Mouse (Mus musculus) midbrain, embryonic 13.5 days (tissue): ENCODE measurements around the gene Cfap97d2. TPM values are rescaled to one million over a fixed set of nuclear protein-coding genes. Genes with fewer than 3 reads are reported as not detected.

Experiments used
- ATAC-seq: fragments of 200-750 bp; cut with Nextera tagmentation; 2 replicates; pipeline ENCODE4 v1.8.0; 2017; ENCODE audit warnings: mild to moderate bottlenecking, moderate TSS enrichment, moderate library complexity
- H3K27ac ChIP-seq: fragments of 300-500 bp; sonication (generic); 2 replicates; pipeline ENCODE4 v1.5.1; 2015; ENCODE audit warnings: inconsistent platforms, mild to moderate bottlenecking, moderate library complexity
- H3K27me3 ChIP-seq: fragments of 300-500 bp; sonication (generic); 2 replicates; pipeline ENCODE4 v1.6.1; 2015; ENCODE audit warnings: mild to moderate bottlenecking, inconsistent platforms
- H3K36me3 ChIP-seq: fragments of 300-500 bp; sonication (generic); 2 replicates; pipeline ENCODE4 v1.6.1; 2015; ENCODE audit warnings: mild to moderate bottlenecking, inconsistent platforms
- H3K4me1 ChIP-seq: fragments of 300-500 bp; sonication (generic); replicated peaks from 2 replicates; pipeline ENCODE4 v1.6.1; 2015; ENCODE audit warnings: inconsistent platforms
- H3K4me2 ChIP-seq: fragments of 300-500 bp; sonication (generic); replicated peaks from 2 replicates; pipeline ENCODE4 v1.6.1; 2015; ENCODE audit warnings: moderate library complexity, mild to moderate bottlenecking, inconsistent platforms
- H3K4me3 ChIP-seq: fragments of 300-500 bp; sonication (generic); replicated peaks from 2 replicates; pipeline ENCODE4 v1.5.1; 2015; ENCODE audit warnings: mild to moderate bottlenecking, inconsistent platforms
- H3K9ac ChIP-seq: fragments of 300-500 bp; sonication (generic); replicated peaks from 2 replicates; pipeline ENCODE4 v1.6.1; 2015; ENCODE audit warnings: mild to moderate bottlenecking, inconsistent platforms
- H3K9me3 ChIP-seq: fragments of 300-500 bp; sonication (generic); 2 replicates; pipeline ENCODE4 v1.6.1; 2016; ENCODE audit warnings: mild to moderate bottlenecking, inconsistent platforms
- WGBS: fragments of 180-500 bp; shearing (Covaris S2); methylation state at CpG from one replicate; pipeline ENCODE4 v1.1.7; 2015; 5-methylcytosine and 5-hydroxymethylcytosine counted together
- polyA plus RNA-seq: library from polyadenylated mRNA; unstranded; fragments of >200 nt; fragmentation: Nextera tagmentation; extraction: Ambion mirVana; gene quantifications from 2 replicates; pipeline ENCODE4 v1.2.1, GENCODE M21; 2015

Gene Cfap97d2
- polyA plus RNA-seq: 2.2 and 3.1 TPM in 2 replicates

DNA sequence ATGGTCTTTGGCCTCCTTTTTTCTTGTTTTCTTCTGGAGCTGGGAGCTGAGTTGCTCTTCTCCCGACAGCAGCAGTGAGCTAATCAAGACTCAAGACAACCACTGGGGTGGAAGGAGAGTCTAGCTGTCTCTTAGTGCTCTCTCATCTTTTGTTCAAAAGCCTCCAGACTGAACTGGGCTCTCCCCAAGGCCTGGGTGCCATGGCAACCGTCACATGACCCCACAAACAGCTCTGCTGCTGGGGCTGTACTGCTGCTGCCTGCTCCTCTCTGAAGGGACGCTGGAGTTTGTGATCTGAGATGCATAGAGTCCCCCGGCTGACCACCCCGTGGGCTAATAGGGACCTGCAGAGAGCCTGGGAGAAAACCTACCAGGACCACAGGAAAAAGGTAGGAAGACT, at the start of gene Cfap97d2:
Gene Cfap97d2 (plus strand): TSS at position 222 of the 400 bp plus-strand sequence.
- H3K9ac ChIP-seq: peak within 1 kb of the TSS; percentile 40

DNA sequence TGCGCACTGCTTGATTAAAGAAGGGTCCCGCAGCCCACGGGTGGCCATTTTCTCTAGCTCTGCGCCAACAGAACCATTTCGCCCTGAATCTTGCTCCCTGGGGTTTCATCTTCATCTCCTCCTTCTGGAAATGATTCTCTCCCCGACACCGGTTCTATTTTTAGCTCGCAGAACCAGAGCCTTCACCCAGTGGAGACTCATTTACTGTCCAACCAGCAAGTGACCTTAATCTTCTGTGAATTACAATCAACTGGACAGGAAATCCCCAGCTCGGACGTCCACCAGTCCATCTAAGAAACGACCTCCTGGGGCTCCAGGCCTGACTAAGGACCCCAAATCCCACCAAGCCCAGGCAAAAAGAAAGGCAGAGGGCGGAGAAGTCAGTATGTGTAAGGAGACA, 48.2 kb upstream of the Cfap97d2 start:
- ATAC-seq: no peak
- 78% methylated on average over 12 of the region's 12 CpGs for WGBS

More for the DNA sequence above, at the start of gene Cfap97d2:
- Histone ChIP-seq H3K4me2 (peak within 1 kb of the TSS; percentile 49), H3K4me3 (peak within 1 kb of the TSS; percentile 24), H3K27ac (peak within 1 kb of the TSS; percentile 86), H3K36me3 (no peaks in the 10 kb centered on the region), H3K27me3 (no peaks in the 10 kb centered on the region), H3K4me1 (peaks cover 12% of the 10 kb centered on the region), H3K9me3 (no peaks in the 10 kb centered on the region)
- peak; percentile 99 for ATAC-seq
- WGBS: 1% methylated on average over 5 of the region's 5 CpGs

DNA sequence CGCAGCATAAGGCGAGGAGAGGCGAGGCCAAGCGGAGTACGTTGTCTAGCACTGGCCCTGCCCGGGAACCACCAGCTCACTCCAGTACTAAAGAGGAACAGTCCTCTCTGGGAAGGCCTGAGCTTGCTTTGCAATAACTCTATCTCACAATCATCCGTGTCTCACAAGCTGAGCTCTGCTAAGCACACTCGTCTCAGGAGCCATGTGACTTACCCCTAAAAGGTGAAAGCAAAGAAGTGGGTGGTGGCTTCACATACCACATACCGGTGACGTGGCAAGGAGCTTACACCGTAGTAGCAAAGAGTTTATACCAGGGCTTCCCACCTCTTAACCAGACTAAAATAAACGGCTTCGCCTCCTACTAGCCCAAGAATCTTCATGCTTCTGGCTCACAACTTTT, 45.4 kb upstream of the Cfap97d2 start:
- Histone ChIP-seq H3K27ac (no peak overlapping the region), H3K36me3 (no peaks in the 10 kb centered on the region), H3K9ac (no peak overlapping the region), H3K9me3 (no peaks in the 10 kb centered on the region), H3K27me3 (no peaks in the 10 kb centered on the region), H3K4me3 (no peak overlapping the region), H3K4me1 (0 out of 2 replicates have a peak, but pooled peaks cover 3% of the 10 kb centered on the region), H3K4me2 (no peak overlapping the region)
- no peak for ATAC-seq
- 93% methylated on average over 13 of the region's 13 CpGs for WGBS

More for the DNA sequence above, 48.2 kb upstream of the Cfap97d2 start:
- Histone ChIP-seq H3K36me3 (no peaks in the 10 kb centered on the region), H3K27ac (no peak overlapping the region), H3K9ac (no peak overlapping the region), H3K9me3 (no peaks in the 10 kb centered on the region), H3K4me3 (no peak overlapping the region), H3K4me2 (no peak overlapping the region), H3K4me1 (0 out of 2 replicates have a peak, but pooled peaks cover 3% of the 10 kb centered on the region), H3K27me3 (no peaks in the 10 kb centered on the region)

DNA sequence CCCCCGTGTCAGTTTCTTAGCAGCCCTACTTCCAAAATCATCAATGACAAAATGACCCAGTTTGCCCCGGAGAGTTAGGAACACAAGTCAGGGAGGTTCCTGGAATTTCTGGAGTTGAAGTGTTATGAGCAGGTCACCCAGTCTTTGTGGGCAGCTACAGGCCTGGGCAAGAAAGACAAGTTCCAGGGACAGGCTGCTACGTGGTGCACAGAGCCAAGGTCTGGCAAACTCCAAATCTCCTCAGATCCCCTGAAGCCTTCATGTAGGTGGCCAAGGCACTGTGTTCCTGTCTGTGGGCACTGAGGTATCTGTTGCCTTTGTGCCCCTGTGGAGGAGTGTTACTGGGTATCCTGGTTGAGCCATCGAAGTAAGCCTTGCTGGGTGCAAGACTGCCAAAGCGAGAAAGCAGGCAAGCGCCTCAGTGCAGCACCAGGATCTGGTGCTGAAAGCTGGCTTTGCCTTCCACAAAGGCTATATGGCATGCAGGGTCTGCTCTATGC, 40.9 kb upstream of the Cfap97d2 start:
- no peak for ATAC-seq
- H3K4me3 ChIP-seq: no peak overlapping the region
- no peak overlapping the region for H3K27ac ChIP-seq
- H3K4me2 ChIP-seq: no peak overlapping the region
- no peaks in the 10 kb centered on the region for H3K36me3 ChIP-seq
- 94% methylated on average over 6 of the region's 6 CpGs for WGBS
- 0 out of 2 replicates have a peak, but pooled peaks cover 2% of the 10 kb centered on the region for H3K4me1 ChIP-seq
- H3K9me3 ChIP-seq: no peaks in the 10 kb centered on the region
- no peak overlapping the region for H3K9ac ChIP-seq
- H3K27me3 ChIP-seq: no peaks in the 10 kb centered on the region

DNA sequence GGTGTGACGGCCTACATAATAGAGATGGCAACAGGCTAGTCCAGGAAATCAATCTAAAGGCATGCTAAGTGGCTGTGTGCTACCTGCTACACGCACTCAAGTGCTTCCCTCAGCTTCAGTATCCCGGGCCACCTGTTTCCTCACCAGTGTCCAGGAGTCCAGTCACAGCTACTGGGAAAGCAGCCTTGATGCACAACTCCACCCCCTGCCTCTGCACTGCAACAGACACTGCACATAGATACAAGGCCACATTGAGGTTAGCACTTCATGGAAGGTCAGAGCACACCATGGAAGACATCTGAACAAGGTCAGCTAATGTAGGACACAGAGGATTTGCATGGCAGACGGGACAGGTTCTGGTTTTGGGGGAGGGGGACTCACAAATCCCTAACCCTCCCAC, 40.2 kb upstream of the Cfap97d2 start:
- Histone ChIP-seq H3K36me3 (no peaks in the 10 kb centered on the region), H3K4me1 (0 out of 2 replicates have a peak, but pooled peaks cover 4% of the 10 kb centered on the region), H3K4me3 (no peak overlapping the region), H3K9ac (no peak overlapping the region), H3K4me2 (no peak overlapping the region), H3K27ac (no peak overlapping the region), H3K9me3 (no peaks in the 10 kb centered on the region), H3K27me3 (no peaks in the 10 kb centered on the region)
- 79% methylated on average over 4 of the region's 4 CpGs for WGBS
- no peak for ATAC-seq

DNA sequence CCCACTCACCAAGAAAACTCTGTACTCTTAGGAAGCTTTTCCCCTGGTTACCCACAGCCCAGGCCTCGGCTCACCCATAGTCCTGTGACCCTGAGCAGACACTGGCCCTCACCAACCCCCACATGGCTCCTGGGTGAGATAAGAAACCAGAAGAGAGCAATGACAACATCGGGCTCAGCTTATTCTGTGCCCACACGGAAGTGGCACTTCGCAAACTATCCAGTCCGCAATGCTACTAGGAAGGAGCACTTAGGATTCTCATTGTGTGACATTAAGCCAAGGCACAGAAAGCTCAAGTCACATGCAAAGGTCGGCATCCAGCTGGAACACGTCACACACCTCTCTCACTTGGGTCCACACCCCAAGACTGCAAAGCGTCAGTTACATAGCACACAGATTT, 39.7 kb upstream of the Cfap97d2 start:
- H3K27ac ChIP-seq: no peak overlapping the region
- H3K9me3 ChIP-seq: no peaks in the 10 kb centered on the region
- no peak for ATAC-seq
- no peak overlapping the region for H3K4me3 ChIP-seq
- H3K9ac ChIP-seq: no peak overlapping the region
- H3K4me1 ChIP-seq: 0 out of 2 replicates have a peak, but pooled peaks cover 4% of the 10 kb centered on the region
- no peaks in the 10 kb centered on the region for H3K27me3 ChIP-seq
- no peaks in the 10 kb centered on the region for H3K36me3 ChIP-seq
- H3K4me2 ChIP-seq: no peak overlapping the region
- 88% methylated on average over 8 of the region's 8 CpGs for WGBS

DNA sequence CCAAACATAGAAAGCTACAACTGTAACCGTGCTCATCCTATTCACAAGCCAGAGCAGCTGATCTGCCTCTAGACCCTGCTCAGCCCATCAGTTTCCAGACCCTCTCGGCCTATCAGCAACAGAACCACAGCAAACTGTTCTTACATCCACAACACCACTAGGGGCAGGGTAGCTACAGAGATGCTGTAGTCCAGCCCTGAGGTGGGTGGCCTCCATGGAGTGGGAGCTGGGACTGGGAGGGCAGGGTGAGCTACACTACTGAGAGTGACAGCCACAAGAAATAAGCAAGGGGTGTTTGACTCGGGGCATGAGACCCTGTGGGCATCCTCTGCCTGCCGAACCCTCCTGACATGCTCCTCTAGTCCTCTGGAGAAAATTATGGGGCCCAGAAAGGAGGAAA, 37.8 kb upstream of the Cfap97d2 start:
- no peak overlapping the region for H3K27ac ChIP-seq
- no peak overlapping the region for H3K9ac ChIP-seq
- no peak overlapping the region for H3K4me2 ChIP-seq
- 0 out of 2 replicates have a peak, but pooled peaks cover 4% of the 10 kb centered on the region for H3K4me1 ChIP-seq
- no peak for ATAC-seq
- no peaks in the 10 kb centered on the region for H3K36me3 ChIP-seq
- H3K27me3 ChIP-seq: no peaks in the 10 kb centered on the region
- WGBS: 78% methylated on average over 4 of the region's 4 CpGs
- H3K4me3 ChIP-seq: no peak overlapping the region
- no peaks in the 10 kb centered on the region for H3K9me3 ChIP-seq

DNA sequence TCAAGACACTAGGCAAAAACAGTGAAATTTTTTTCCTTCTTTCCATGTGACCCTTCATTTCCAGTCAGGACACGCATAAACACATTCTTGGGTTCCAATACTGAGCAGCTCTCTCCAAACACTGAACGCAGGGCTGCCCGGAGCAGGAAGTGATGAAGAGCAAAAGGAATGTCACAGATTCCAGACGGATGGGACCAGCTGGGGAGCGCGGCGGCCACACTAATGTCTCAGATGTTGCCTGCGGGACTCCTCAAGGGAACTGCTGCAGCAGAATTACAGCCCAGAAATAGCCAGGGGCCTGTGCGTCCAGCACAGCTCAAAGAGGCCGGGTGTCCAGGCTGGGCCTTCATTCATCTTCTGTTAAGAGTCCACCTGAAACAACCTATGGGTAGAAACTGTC, 37.3 kb upstream of the Cfap97d2 start:
- no peak overlapping the region for H3K4me3 ChIP-seq
- peaks cover 7% of the 10 kb centered on the region; the same call in 1 of the 2 replicates for H3K4me1 ChIP-seq
- H3K9me3 ChIP-seq: no peaks in the 10 kb centered on the region
- WGBS: 79% methylated on average over 10 of the region's 10 CpGs
- H3K9ac ChIP-seq: no peak overlapping the region
- no peak overlapping the region for H3K27ac ChIP-seq
- ATAC-seq: no peak
- no peaks in the 10 kb centered on the region for H3K36me3 ChIP-seq
- H3K4me2 ChIP-seq: no peak overlapping the region
- no peaks in the 10 kb centered on the region for H3K27me3 ChIP-seq

DNA sequence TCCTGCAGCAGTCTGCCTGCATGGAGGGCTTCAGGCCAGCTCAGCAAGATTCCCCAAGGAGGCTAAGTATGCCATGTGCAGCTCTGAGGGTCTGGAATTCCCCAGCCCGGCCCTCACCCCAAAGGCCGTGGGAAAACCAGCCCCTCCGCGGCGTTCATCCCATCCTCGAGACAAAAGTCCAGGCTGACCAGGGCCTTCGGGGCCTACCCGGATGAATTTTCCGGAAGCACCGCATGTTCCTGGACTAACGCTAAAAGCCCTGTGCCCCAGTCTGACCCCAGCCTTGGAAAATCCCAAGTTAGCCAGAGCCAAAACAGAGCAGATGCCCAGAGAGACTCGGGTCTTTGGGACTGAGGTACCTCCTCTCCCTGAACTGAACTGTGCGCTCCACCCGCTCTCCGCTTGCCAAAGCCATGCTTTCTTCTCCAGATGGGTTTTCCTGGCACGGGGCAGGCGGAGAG, 35.6 kb upstream of the Cfap97d2 start:
- no peak overlapping the region for H3K4me3 ChIP-seq
- no peak overlapping the region for H3K9ac ChIP-seq
- no peak for ATAC-seq
- no peak overlapping the region for H3K4me2 ChIP-seq
- peaks cover 23% of the 10 kb centered on the region for H3K4me1 ChIP-seq
- H3K27me3 ChIP-seq: no peaks in the 10 kb centered on the region
- H3K27ac ChIP-seq: no peak overlapping the region
- 85% methylated on average over 17 of the region's 17 CpGs for WGBS
- H3K9me3 ChIP-seq: no peaks in the 10 kb centered on the region
- H3K36me3 ChIP-seq: no peaks in the 10 kb centered on the region

DNA sequence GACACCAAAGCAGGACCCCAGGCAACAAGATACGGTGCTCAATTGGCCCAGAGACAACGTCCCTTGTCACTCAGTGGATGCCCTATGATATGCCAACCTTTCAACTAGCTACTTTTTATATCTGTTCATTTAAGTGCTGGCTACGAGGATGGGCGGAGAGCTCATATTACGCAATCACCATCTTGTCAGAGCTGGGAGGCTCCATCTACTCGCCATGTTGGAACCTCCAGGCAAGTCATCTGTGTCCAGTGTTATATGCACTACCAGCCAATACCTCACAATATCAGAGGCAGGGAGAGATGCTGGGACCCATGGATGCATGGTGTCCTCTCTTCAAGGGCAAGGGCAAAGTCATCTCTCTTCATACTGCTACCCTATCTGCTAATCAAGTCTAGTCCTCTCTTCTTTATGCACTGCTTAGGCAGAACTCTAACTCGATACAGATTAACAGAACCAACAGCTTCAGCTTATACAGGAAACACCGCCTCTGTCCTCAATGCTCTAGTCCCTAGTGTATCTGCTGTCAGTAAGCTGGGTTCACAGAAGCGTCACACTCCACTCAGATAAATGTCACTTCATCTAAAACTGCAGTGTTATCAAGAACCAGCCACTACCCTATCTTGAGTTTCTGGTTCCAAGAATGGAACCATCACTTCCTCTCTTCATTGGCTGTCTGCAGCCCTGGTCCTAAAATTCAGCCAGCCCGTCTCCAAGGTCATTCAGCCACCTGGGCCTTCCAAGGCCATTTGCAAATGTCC, 34.3 kb upstream of the Cfap97d2 start:
- H3K27me3 ChIP-seq: no peaks in the 10 kb centered on the region
- no peak for ATAC-seq
- H3K4me3 ChIP-seq: no peak overlapping the region
- H3K4me2 ChIP-seq: no peak overlapping the region
- H3K27ac ChIP-seq: no peak overlapping the region
- 92% methylated on average over 10 of the region's 10 CpGs for WGBS
- H3K9ac ChIP-seq: no peak overlapping the region
- no peaks in the 10 kb centered on the region for H3K36me3 ChIP-seq
- peaks cover 37% of the 10 kb centered on the region for H3K4me1 ChIP-seq
- no peaks in the 10 kb centered on the region for H3K9me3 ChIP-seq

DNA sequence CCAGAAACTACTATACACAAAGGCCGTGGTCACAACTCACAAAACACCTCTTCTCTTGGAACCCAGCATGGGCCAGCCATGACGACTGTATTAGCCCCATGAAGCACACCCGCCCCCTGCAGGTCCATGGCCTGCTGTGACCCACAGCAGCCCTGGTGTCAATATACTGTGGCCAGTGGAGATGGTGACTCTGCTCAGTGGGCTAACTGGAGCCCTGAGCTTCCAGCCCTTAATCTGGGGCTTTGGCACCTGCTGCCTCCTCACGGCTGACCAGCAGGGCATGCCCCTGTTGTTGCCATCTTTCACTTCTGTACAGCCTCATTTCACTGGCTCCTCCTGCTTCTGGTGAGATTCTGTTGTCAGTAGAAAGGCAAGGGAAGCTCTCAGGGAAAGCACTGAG, 32.5 kb upstream of the Cfap97d2 start:
- Histone ChIP-seq H3K36me3 (no peaks in the 10 kb centered on the region), H3K4me1 (peaks cover 42% of the 10 kb centered on the region), H3K27ac (no peak overlapping the region), H3K9me3 (no peaks in the 10 kb centered on the region), H3K27me3 (no peaks in the 10 kb centered on the region), H3K9ac (peak overlapping the region; percentile 32; the same call in 1 of the 2 replicates), H3K4me3 (no peak overlapping the region), H3K4me2 (no peak overlapping the region)
- ATAC-seq: no peak
- WGBS: 69% methylated on average over 4 of the region's 4 CpGs

DNA sequence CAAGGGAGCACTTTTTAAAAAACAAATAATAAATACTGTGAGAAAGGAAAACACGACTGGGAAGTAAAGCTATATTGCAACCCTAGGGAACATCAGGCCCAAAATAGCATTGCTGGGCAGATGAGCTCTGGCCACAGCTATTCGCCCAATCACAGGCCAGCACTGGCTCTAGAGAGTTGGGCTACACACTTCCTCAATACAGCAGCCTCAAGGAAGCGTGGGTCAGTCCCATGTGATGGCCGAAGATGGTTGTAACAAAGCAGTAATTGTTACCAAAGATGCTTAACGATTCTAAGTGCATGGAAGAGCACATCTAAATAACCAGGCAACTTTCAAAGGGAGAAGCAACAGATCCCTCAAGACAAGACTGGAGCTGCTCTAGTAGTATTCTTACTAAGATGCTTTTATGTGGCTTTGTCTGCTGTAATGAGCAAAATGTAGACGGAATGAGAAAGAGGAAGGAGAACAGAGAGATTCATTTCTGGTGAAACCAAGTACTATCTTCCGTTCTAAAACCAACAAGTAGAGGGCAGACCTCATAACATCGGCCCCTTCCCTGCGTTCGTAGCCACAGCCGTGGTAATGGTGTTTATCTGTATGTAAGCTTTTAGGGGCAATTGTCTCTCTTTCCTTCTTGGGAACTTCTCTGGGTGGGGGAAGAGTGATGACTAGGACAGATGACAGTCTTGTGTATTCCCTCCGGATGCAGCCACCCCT, 31.2 kb upstream of the Cfap97d2 start:
- no peaks in the 10 kb centered on the region for H3K9me3 ChIP-seq
- peaks cover 44% of the 10 kb centered on the region for H3K4me1 ChIP-seq
- H3K27me3 ChIP-seq: 0 out of 2 replicates have a peak, but pooled peaks cover 3% of the 10 kb centered on the region
- no peak for ATAC-seq
- H3K4me3 ChIP-seq: no peak overlapping the region
- no peak overlapping the region for H3K27ac ChIP-seq
- WGBS: 70% methylated on average over 12 of the region's 12 CpGs
- H3K36me3 ChIP-seq: no peaks in the 10 kb centered on the region
- H3K9ac ChIP-seq: no peak overlapping the region
- H3K4me2 ChIP-seq: peak overlapping the region; percentile 82; the same call in 1 of the 2 replicates
